Mouse (Mus musculus) stomach, embryonic 14.5 days (tissue): ENCODE measurements around the gene Epor. TPM values are rescaled to one million over a fixed set of nuclear protein-coding genes. Genes with fewer than 3 reads are reported as not detected.

Experiments
- ATAC-seq: fragments of 200-750 bp; cut with Nextera tagmentation; 2 replicates; pipeline ENCODE4 v1.8.0; 2017; ENCODE audit warnings: low read depth, moderate TSS enrichment; ENCODE audit not compliant: insufficient number of reproducible peaks, insufficient read depth, low FRiP score
- H3K27ac ChIP-seq: fragments of 300-500 bp; sonication (generic); 2 replicates; pipeline ENCODE4 v1.5.1; 2014; ENCODE audit warnings: mild to moderate bottlenecking, low read length, moderate library complexity, mixed read lengths
- H3K27me3 ChIP-seq: fragments of 300-500 bp; sonication (generic); 2 replicates; pipeline ENCODE4 v1.6.1; 2014; ENCODE audit warnings: low read length, control low read depth, mixed read lengths; ENCODE audit not compliant: control insufficient read depth, insufficient read depth
- H3K36me3 ChIP-seq: fragments of 300-500 bp; sonication (generic); 2 replicates; pipeline ENCODE4 v1.6.1; 2014; ENCODE audit warnings: mild to moderate bottlenecking, control low read depth, low read length, moderate library complexity, mixed read lengths; ENCODE audit not compliant: control insufficient read depth, insufficient read depth
- H3K4me1 ChIP-seq: fragments of 300-500 bp; sonication (generic); 2 replicates; pipeline ENCODE4 v1.6.1; 2014; ENCODE audit warnings: low read length, control low read depth, mixed read lengths; ENCODE audit not compliant: control insufficient read depth, insufficient read depth
- H3K4me2 ChIP-seq: fragments of 300-500 bp; sonication (generic); replicated peaks from 2 replicates; pipeline ENCODE4 v1.6.1; 2014; ENCODE audit warnings: low read depth, low read length, control low read depth
- H3K4me3 ChIP-seq: fragments of 300-500 bp; sonication (generic); 2 replicates; pipeline ENCODE4 v1.5.1; 2014; ENCODE audit warnings: low read depth, low read length, control low read depth
- H3K9ac ChIP-seq: fragments of 300-500 bp; sonication (generic); replicated peaks from 2 replicates; pipeline ENCODE4 v1.6.1; 2014; ENCODE audit warnings: low read depth, mild to moderate bottlenecking, control low read depth, low read length, moderate library complexity, mixed read lengths
- H3K9me3 ChIP-seq: fragments of 300-500 bp; sonication (generic); 2 replicates; pipeline ENCODE4 v1.6.1; 2016; ENCODE audit warnings: low read depth, low read length, control low read depth; ENCODE audit not compliant: control insufficient read depth
- WGBS: fragments of 180-500 bp; shearing (Covaris S2); extraction: QIAGEN DNeasy Blood & Tissue Kit; methylation state at CpG from one replicate; pipeline ENCODE4 v1.1.7; 2014; 5-methylcytosine and 5-hydroxymethylcytosine counted together
- polyA plus RNA-seq: library from polyadenylated mRNA; unstranded; fragments of >200 nt; fragmentation: Nextera tagmentation; extraction: Ambion mirVana; gene quantifications from 2 replicates; pipeline ENCODE4 v1.2.1, GENCODE M21; 2014

The Epor gene
- polyA plus RNA-seq, 1 experiment from 2014 or later: 6.4 TPM

DNA sequence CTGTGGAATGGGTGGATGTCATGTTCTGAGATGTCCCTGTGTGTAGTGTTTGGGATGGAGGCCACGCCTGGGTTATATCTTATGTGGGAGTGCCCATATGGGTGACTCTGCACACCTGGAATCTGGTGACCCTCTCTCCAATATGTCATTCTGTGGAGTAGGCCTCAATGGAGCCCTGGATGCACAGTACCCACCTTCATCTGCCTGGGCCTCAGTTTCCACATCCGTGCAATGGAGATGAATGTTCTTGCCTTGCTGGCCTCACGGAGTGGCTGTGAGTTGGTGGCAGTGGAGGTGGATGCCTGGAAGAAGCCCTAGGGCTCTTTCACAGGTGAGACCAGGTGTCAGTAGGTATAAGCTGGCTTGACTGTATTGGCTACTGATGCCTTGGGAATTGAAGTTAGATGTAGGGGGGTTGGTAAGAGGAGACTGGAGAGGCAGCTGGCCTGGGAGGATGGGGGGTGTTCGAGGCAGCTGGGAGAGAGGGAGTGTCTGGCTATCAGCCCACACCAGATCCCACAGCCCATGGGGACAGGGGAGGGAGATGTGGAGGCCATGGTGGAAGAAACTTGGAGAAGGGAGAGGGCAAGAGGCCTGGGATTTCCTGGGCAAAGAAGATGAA lies 25.0 kb downstream of the Epor start:
- Histone ChIP-seq H3K4me2 (no peak overlapping the region), H3K27ac (no peak overlapping the region), H3K9me3 (no peaks in the 10 kb centered on the region), H3K4me1 (no peaks in the 10 kb centered on the region), H3K27me3 (no peaks in the 10 kb centered on the region), H3K9ac (no peak overlapping the region), H3K4me3 (no peak overlapping the region), H3K36me3 (no peaks in the 10 kb centered on the region)
- WGBS: 79% methylated on average over 4 of the region's 4 CpGs
- no peak for ATAC-seq

DNA sequence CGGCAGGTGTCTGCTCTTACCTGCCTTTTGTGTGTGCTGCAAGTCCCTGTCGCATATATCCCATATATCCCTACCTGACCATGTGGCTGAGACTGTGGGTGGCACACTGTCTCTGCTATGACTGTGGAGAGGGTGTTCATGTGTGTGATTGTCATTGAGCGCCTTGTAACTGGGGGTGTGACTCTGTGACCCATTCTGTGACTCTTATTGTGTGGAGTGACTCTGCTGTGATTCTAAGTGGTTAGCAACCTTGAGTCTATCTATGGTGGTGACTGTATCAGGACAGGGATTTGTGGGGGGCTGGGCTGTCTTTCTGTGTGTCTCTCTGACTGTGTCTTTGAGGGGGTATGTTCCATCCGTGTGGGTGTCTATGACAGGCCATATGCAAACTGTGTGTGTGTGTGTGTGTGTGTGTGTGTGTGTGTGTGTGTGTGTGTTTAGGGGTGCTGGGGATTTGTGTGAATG lies 25.6 kb downstream of the Epor start:
- Histone ChIP-seq H3K36me3 (no peaks in the 10 kb centered on the region), H3K4me2 (peak overlapping the region; percentile 59), H3K4me1 (no peaks in the 10 kb centered on the region), H3K9me3 (no peaks in the 10 kb centered on the region), H3K27ac (no peak overlapping the region), H3K27me3 (no peaks in the 10 kb centered on the region), H3K4me3 (no peak overlapping the region), H3K9ac (no peak overlapping the region)
- WGBS: 78% methylated on average over 4 of the region's 4 CpGs
- no peak for ATAC-seq

DNA sequence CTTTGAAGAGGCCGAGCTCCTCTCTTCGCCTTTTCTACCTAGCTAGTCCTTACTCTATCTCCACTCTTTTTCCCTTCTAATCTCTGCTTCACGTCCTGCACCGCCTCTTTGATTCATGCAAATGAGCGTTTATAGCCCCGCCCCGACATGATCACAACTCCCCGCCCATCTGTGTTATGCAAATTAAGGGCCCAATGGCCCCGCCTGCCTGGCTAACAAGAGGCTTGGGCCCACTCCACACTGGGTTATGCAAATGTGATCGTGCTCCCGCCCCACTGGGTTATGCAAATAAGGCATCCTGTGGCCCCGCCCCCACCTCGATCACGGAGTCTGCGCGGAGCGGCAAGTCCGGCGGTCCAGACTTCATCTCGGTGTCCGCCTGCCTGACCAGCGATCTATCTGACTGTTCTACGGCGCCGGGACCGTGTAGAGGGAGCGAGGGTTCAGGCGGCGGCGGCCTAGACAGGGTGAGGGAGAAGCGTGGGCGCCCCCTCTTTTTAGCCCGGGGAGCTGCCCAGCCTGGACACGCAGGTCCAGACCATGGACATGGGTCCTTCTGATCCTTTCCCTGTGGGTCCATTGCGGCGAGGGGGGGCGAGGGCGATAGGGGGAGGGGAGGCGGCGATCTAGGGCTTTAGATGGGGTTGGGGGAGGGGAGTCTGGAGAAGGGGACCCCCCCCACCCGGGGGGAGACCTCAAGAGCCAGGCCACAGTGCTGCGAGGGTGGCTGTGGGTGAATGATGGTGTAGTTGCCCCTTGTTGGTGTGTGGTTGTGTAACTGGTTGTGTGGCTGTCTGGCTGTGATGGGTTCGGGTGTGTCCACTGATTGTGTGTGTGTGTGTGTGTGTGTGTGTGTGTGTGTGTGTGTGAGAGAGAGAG lies 26.4 kb downstream of the Epor start, which contains the start of gene Plppr2:
Plppr2 (plus strand) TSS at position 342 of the 879 bp plus-strand sequence.
- no peak within 1 kb of the TSS; the same call in 1 of the 2 replicates for H3K9ac ChIP-seq
- no peak within 1 kb of the TSS for H3K27ac ChIP-seq
- peak within 1 kb of the TSS; percentile 59 for H3K4me2 ChIP-seq
- no peaks in the 10 kb centered on the region for H3K9me3 ChIP-seq
- no peaks in the 10 kb centered on the region for H3K4me1 ChIP-seq
- H3K27me3 ChIP-seq: no peaks in the 10 kb centered on the region
- no peaks in the 10 kb centered on the region for H3K36me3 ChIP-seq
- peak; percentile 96 for ATAC-seq
- H3K4me3 ChIP-seq: peak within 1 kb of the TSS; percentile 40
- 2% methylated on average over 43 of the region's 43 CpGs for WGBS

DNA sequence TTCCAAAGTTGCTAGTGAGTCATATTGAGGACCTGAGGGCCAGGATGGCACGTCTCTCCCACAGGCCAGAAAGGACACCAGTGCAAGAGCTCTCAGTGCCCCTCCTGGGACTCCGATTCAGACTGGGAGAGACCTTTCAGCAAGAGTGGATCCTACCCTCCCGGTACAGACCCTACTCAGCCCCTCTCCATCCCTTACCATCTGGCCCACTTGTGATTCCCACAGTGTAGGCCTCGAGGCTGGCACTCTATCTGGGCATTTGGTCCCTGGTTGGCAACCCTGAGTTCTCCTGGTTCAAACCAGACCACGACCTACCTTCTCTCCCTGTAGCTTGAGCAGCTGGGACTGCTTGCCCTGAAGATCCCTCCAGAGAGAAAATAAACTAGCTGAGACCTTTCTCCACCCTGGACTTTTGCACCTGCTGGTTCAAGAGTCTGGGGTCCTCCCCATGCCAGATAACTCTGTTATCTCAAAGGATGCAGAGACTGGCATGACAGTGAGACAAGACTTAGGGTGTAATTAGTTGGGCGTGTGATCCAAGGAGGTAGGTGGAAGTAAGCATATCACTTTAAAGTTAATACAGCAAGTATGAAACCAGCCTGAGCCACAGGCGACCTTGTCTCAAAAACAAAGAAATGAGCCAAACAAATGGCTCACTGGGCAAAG lies 27.7 kb downstream of the Epor start:
- no peaks in the 10 kb centered on the region for H3K9me3 ChIP-seq
- H3K36me3 ChIP-seq: no peaks in the 10 kb centered on the region
- no peak overlapping the region for H3K4me2 ChIP-seq
- H3K9ac ChIP-seq: no peak overlapping the region
- H3K4me3 ChIP-seq: no peak overlapping the region
- H3K4me1 ChIP-seq: no peaks in the 10 kb centered on the region
- WGBS: 85% methylated on average over 7 of the region's 7 CpGs
- H3K27ac ChIP-seq: no peak overlapping the region
- no peak for ATAC-seq
- H3K27me3 ChIP-seq: no peaks in the 10 kb centered on the region

DNA sequence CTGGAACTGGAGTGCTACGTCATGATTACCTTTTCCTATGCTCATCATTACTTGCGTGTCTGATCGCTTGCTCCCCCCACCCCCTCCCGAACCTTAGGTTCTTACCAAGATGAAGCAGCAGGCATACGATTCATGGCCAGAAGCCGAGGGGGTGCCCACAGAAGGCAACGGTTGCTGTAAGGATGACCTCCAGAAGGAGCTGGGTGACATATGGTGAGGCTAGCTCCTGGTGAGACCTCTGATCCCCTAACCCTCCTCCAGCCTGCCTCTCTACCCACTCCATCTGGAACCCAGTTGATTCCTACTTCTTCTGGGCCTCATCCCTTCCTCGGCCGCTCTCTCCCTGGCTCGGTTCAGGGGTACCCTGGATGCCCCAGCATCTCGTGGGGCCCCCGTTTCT lies 29.3 kb downstream of the Epor start:
- H3K4me2 ChIP-seq: no peak overlapping the region
- H3K9ac ChIP-seq: no peak overlapping the region
- H3K27me3 ChIP-seq: no peaks in the 10 kb centered on the region
- no peaks in the 10 kb centered on the region for H3K36me3 ChIP-seq
- WGBS: 87% methylated on average over 12 of the region's 12 CpGs
- no peaks in the 10 kb centered on the region for H3K9me3 ChIP-seq
- H3K27ac ChIP-seq: no peak overlapping the region
- no peaks in the 10 kb centered on the region for H3K4me1 ChIP-seq
- ATAC-seq: no peak
- H3K4me3 ChIP-seq: no peak overlapping the region

DNA sequence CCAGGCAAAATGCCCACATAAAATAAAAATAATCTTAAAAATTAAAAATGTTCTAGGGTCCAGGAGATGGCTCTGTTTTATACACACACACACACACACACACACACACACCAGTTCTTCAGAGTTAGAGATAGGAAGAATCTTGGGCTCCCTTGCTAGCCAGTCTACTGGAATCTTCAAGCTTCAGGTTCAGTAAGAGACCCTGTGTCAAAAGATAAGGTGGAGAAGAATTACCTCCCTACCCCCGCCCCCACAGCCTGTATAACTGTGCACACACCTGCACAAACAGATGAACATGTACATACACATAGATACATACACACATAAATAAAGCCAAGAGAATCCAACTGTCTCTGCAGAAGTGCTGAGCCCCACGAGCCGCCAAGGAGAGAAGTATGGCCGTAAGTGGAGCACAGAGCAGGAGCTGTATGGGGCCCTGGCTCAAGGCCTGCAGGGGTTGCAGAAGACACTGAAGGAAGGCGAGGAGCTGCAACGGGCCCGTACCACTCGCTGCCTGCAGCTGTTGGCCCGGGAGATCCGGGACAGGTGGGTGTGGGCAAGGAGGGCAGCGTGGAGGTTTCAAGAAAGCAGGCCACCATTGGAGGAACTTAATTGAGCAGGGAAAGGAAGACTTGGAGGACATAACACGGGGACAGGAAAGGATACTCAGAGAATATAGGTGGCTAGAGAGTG lies 30.7 kb downstream of the Epor start:
- no peaks in the 10 kb centered on the region for H3K27me3 ChIP-seq
- no peak overlapping the region for H3K27ac ChIP-seq
- H3K9ac ChIP-seq: no peak overlapping the region
- no peak overlapping the region for H3K4me2 ChIP-seq
- no peaks in the 10 kb centered on the region for H3K4me1 ChIP-seq
- WGBS: 49% methylated on average over 12 of the region's 12 CpGs
- H3K4me3 ChIP-seq: no peak overlapping the region
- no peak for ATAC-seq
- no peaks in the 10 kb centered on the region for H3K9me3 ChIP-seq
- H3K36me3 ChIP-seq: no peaks in the 10 kb centered on the region

DNA sequence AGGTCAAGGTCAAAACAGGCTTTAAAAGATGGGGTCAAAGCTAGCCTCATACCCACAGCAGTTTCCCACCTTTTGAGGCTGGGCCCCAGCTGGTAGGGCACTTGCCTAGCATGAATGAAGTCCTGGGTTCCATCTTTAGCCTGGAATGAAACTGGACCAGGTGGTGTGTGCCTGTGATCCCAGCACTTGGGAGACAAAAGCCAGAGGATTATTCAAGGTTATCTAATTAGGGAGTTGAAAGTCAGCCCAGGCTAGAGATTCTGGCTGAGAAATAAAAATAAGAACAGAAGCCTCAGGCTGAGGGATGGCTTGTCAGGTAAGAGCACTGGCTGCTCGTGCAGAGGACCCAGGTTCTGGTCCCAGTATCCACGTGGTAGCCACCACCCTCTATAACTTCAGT lies 31.3 kb downstream of the Epor start:
- H3K9ac ChIP-seq: no peak overlapping the region
- H3K4me3 ChIP-seq: no peak overlapping the region
- no peaks in the 10 kb centered on the region for H3K27me3 ChIP-seq
- ATAC-seq: no peak
- no peaks in the 10 kb centered on the region for H3K9me3 ChIP-seq
- H3K4me1 ChIP-seq: no peaks in the 10 kb centered on the region
- H3K4me2 ChIP-seq: no peak overlapping the region
- WGBS: 59% methylated on average over 2 of the region's 2 CpGs
- H3K36me3 ChIP-seq: no peaks in the 10 kb centered on the region
- no peak overlapping the region for H3K27ac ChIP-seq

DNA sequence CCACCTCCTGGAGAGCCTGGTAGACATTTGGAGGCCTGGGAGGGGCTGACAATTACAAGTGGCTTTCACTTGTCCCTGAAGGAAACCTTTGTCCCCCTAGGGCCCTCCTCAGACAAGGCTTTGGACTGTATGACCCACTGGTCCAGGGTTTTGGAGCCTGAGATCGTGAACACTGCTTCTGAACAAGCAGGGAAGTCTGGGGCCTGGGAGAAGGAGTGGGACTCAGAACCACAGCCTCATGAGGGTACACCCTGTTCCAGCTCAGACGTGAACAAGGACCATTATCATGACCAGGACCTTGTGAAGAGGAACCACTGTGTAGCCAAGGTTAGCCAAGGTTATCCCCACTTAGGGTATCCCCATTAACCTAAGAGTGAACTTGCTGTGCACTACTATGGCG lies 34.1 kb downstream of the Epor start:
- Histone ChIP-seq H3K9ac (no peak overlapping the region), H3K27ac (no peak overlapping the region), H3K9me3 (no peaks in the 10 kb centered on the region), H3K4me1 (peaks cover 8% of the 10 kb centered on the region; the same call in 1 of the 2 replicates), H3K27me3 (no peaks in the 10 kb centered on the region), H3K36me3 (no peaks in the 10 kb centered on the region), H3K4me2 (no peak overlapping the region), H3K4me3 (no peak overlapping the region)
- ATAC-seq: no peak
- WGBS: 78% methylated on average over 3 of the region's 3 CpGs
